Comparison of ENCODE assay signal across 8 mouse cellular contexts in the genomic region with DNA sequence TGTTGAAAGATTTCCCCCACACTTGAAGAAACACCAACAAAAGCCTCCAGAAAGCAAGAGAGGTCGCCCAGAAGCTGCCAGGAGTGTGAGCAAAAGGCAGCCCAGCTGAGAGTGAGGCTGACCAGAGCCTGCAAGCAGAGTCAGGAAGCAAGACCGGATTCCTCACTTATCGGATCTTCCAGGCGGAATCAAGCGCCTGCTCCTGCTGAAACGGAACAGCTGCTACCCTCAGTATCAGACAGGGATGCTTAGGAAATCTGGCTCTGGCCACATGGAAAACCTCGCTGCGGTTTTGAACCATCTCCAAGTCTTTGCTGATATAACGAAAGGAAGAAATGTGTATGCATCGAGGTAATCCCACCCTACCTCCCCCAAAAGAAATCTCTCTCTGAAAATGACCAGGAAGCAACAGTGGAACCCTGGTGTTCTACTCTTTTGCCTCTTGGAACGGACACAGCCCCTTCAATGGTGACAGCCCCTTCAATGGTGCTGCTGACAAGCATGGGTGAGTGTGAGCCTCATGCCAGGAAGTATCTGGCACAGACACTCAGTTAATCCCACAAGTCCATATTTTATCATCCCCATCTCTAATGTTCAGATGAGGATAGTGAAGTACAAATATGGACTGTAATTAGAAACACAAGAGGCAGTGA.
DNase-seq lines count a peak whose midpoint lies in the region; ATAC-seq and TF ChIP-seq lines count a peak whose summit lies in the region.

No protein-coding gene starts in this region.

- H3K9ac ChIP-seq in hindbrain, embryonic 14.5 days: no peak overlapping the region
- H3K9ac ChIP-seq in hindbrain, embryonic 11.5 days (ENCODE audit: low read depth, low read length): no peak overlapping the region
- no peak overlapping the region for H3K9ac ChIP-seq in heart, embryonic 12.5 days
- no peak overlapping the region for H3K9ac ChIP-seq in lung, embryonic 14.5 days

- H3K36me3 ChIP-seq in hindbrain, embryonic 14.5 days (replicated peaks; ENCODE audit: control insufficient read depth, insufficient read depth): no peaks in the 10 kb centered on the region
- H3K36me3 ChIP-seq in hindbrain, embryonic 11.5 days (ENCODE audit: control insufficient read depth, insufficient read depth, low read length): no peaks in the 10 kb centered on the region
- H3K36me3 ChIP-seq in heart, embryonic 12.5 days: no peaks in the 10 kb centered on the region
- H3K36me3 ChIP-seq in lung, embryonic 14.5 days (ENCODE audit: insufficient read depth): no peaks in the 10 kb centered on the region

- no peak overlapping the region for H3K27ac ChIP-seq in hindbrain, embryonic 14.5 days
- H3K27ac ChIP-seq in hindbrain, embryonic 11.5 days (ENCODE audit: low read depth, low read length): no peak overlapping the region
- H3K27ac ChIP-seq in heart, embryonic 12.5 days (ENCODE audit: poor library complexity, severe bottlenecking): peak overlapping the region; percentile 78
- H3K27ac ChIP-seq in lung, embryonic 14.5 days (ENCODE audit: low read depth): peak overlapping the region; percentile 78

- no peak overlapping the region for H3K4me2 ChIP-seq in hindbrain, embryonic 14.5 days (replicated peaks)
- no peak overlapping the region for H3K4me2 ChIP-seq in hindbrain, embryonic 11.5 days (replicated peaks; ENCODE audit: low read depth, low read length)
- peak overlapping the region; percentile 58 for H3K4me2 ChIP-seq in heart, embryonic 12.5 days
- H3K4me2 ChIP-seq in lung, embryonic 14.5 days: peak overlapping the region; percentile 1; the same call in 1 of the 2 replicates

- peak; percentile 29 for DNase-seq in hindbrain, embryonic 14.5 days (ENCODE audit: low spot score)
- no peak for DNase-seq in hindbrain, embryonic 11.5 days (ENCODE audit: low spot score)
- DNase-seq in cerebellum, adult 9-10 months: peak; percentile 5
- DNase-seq in lung, embryonic 14.5 days: peak; percentile 93
- no peak for DNase-seq in frontal cortex, adult 2 months (ENCODE audit: extremely low spot score in 1 of 2, low spot score in 1 of 2)
- no peak for DNase-seq in left cerebral cortex, adult 8-10 months (ENCODE audit: low spot score in 2 of 2)
- no peak for DNase-seq in gastrocnemius, postnatal 25 days

- H3K27me3 ChIP-seq in hindbrain, embryonic 14.5 days (ENCODE audit: control insufficient read depth, insufficient read depth, low read length): no peaks in the 10 kb centered on the region
- no peaks in the 10 kb centered on the region for H3K27me3 ChIP-seq in hindbrain, embryonic 11.5 days (ENCODE audit: control insufficient read depth, insufficient read depth, low read length)
- no peaks in the 10 kb centered on the region for H3K27me3 ChIP-seq in heart, embryonic 12.5 days (replicated peaks)
- H3K27me3 ChIP-seq in lung, embryonic 14.5 days (ENCODE audit: insufficient read depth, low read length): no peaks in the 10 kb centered on the region

- 56% methylated on average over 11 of the region's 11 CpGs for WGBS in hindbrain, embryonic 14.5 days
- 63% methylated on average over 11 of the region's 11 CpGs for WGBS in hindbrain, embryonic 11.5 days
- 6% methylated on average over 11 of the region's 11 CpGs for WGBS in heart, embryonic 12.5 days
- WGBS in lung, embryonic 14.5 days: 18% methylated on average over 11 of the region's 11 CpGs

- H3K4me3 ChIP-seq in hindbrain, embryonic 14.5 days (replicated peaks; ENCODE audit: low read length): no peak overlapping the region
- H3K4me3 ChIP-seq in hindbrain, embryonic 11.5 days (ENCODE audit: low read depth, low read length): no peak overlapping the region
- no peak overlapping the region for H3K4me3 ChIP-seq in heart, embryonic 12.5 days
- no peak overlapping the region for H3K4me3 ChIP-seq in lung, embryonic 14.5 days (ENCODE audit: low read depth, low read length)

- H3K9me3 ChIP-seq in hindbrain, embryonic 14.5 days (ENCODE audit: control insufficient read depth, low read length): no peaks in the 10 kb centered on the region
- no peaks in the 10 kb centered on the region for H3K9me3 ChIP-seq in hindbrain, embryonic 11.5 days (ENCODE audit: control insufficient read depth, low read length)
- H3K9me3 ChIP-seq in heart, embryonic 12.5 days (replicated peaks): 0 out of 2 replicates have a peak, but pooled peaks cover 7% of the 10 kb centered on the region
- no peaks in the 10 kb centered on the region for H3K9me3 ChIP-seq in lung, embryonic 14.5 days (ENCODE audit: low read depth, low read length)

- TF ChIP-seq CTCF in lung, embryonic 14.5 days (IDR thresholded peaks at IDR 0.05; ENCODE audit: low read depth): no peak

- ATAC-seq in hindbrain, embryonic 14.5 days (ENCODE audit: low FRiP score): no peak
- ATAC-seq in hindbrain, embryonic 11.5 days (ENCODE audit: low FRiP score): no peak
- peak; percentile 92 for ATAC-seq in heart, embryonic 12.5 days (ENCODE audit: insufficient number of reproducible peaks, low FRiP score)
- ATAC-seq in lung, embryonic 14.5 days (ENCODE audit: insufficient read depth): peak; percentile 94

- H3K4me1 ChIP-seq in hindbrain, embryonic 14.5 days (replicated peaks; ENCODE audit: control insufficient read depth, insufficient read depth, low read length): no peaks in the 10 kb centered on the region
- H3K4me1 ChIP-seq in hindbrain, embryonic 11.5 days (replicated peaks; ENCODE audit: control insufficient read depth, insufficient read depth, low read length): no peaks in the 10 kb centered on the region
- H3K4me1 ChIP-seq in heart, embryonic 12.5 days (replicated peaks): peaks cover 17% of the 10 kb centered on the region
- peaks cover 14% of the 10 kb centered on the region; the same call in 1 of the 2 replicates for H3K4me1 ChIP-seq in lung, embryonic 14.5 days (ENCODE audit: insufficient read depth)

Comparison
In these comparisons a context has a peak if more than half of its experiments do, and no peak if none do; other contexts are left out.
1. DNase-seq: peak in hindbrain, embryonic 14.5 days (single experiment), cerebellum, adult 9-10 months (single experiment) and lung, embryonic 14.5 days (single experiment); none in hindbrain, embryonic 11.5 days (single experiment), frontal cortex, adult 2 months (0 of 2), left cerebral cortex, adult 8-10 months (0 of 2) and gastrocnemius, postnatal 25 days (single experiment).
2. ATAC-seq: peak in heart, embryonic 12.5 days (single experiment) and lung, embryonic 14.5 days (single experiment); none in hindbrain, embryonic 14.5 days (single experiment) and hindbrain, embryonic 11.5 days (single experiment).
3. H3K27ac ChIP-seq: peak in heart, embryonic 12.5 days (single experiment) and lung, embryonic 14.5 days (single experiment); none in hindbrain, embryonic 14.5 days (single experiment) and hindbrain, embryonic 11.5 days (single experiment).
4. H3K4me2 ChIP-seq: peak in heart, embryonic 12.5 days (single experiment) and lung, embryonic 14.5 days (single experiment); none in hindbrain, embryonic 14.5 days (single experiment) and hindbrain, embryonic 11.5 days (single experiment).